Mouse (Mus musculus): ENCODE data around the gene Lrfn3.

Lrfn3 gene

GRCm38 (mm10) chr7:30315559-30316529 lies 46.7 kb downstream of the Lrfn3 start:
- CTCF ChIA-PET, result no interaction called here

DNA sequence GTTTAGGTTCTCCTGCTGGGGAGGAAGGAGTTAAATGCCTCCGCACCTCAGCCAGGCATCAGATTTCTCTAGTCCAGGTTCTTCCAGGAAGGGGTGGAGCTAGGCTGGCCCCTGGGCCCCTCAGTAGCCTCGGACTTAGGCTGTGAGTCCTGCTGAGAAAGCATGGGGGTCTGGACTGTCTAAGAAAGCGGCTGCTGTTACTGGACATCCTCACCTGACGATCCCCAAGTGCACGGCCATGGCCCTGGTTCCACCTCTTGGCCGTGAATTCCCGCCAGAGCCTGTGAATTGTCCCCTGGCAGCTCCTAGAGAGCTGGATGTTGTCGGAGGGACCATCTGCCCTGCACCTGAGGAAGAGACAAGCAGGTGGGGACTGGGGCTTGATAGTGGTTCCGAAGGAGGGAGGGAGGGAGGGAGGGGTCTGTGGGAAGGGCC lies 47.8 kb downstream of the Lrfn3 start, which contains the start of gene Syne4:
TSS of gene Syne4 (plus strand) at position 87 of the 435 bp plus-strand sequence.
- CTCF ChIA-PET, result no interaction called here

DNA sequence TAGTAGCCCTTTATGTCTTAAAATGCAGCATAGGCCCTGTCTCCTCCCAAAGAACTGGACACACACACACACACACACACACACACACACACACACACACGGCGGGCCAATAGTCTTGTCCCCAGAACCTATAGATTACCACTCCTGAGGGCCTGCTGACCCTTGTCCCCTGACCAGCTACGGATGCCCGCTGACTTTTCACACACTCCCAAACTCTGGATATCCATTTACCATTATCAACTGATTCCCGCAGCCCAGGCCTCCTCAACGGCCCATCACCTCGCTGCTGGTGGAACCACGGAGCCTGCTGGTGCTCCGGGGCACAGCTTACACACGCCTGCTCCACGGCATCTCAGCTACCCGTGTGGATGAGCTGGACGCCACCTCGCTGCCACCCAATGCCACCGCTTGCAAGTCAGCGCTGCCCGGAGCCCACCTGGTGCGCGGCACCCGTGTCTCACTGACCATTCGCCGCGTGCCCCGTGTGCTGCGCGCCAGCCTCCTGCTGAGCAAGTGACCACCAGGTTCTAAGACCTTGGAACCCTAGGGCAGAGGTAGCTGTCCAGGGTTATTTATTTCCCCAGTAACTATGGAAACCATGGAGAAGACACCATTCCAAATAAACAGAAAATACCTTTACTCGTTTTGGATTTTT lies 48.8 kb downstream of the Lrfn3 start:
- CTCF ChIA-PET, result no interaction called here

DNA sequence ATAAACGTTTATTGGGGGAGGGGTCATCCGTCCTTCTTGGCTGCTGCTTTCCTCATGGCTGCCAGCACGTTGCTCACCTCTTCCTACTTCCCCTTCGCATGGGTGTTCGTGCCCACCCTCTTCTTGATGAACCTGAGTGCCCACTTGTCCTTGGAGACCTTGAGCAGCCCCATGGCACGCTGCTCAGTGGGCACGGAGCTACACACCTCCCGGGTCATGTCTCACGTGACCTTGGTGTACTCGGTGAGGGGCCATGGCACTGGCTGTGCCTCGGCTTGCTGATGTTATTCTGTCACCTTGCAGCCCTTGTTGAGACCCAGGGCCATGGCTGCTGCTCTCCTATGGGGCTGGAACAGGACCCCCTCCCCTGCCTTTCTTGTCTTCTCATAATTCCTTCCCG lies 52.4 kb downstream of the Lrfn3 start:
- CTCF ChIA-PET, result interaction anchor here (1.5 kb wide), 1 partner anchor 12 kb away, joined by 7 read pairs; the partner anchor contains the start of gene E130208F15Rik

GRCm38 (mm10) chr7:30309395-30310129 lies 53.0 kb downstream of the Lrfn3 start:
- CTCF ChIA-PET, result interaction anchor here (1.5 kb wide), 1 partner anchor 13 kb away, joined by 7 read pairs; the partner anchor contains the start of gene E130208F15Rik

GRCm38 (mm10) chr7:30308076-30309005 lies 54.2 kb downstream of the Lrfn3 start, which contains the start of gene Alkbh6:
Alkbh6 (plus strand) TSS chr7:30308717.
- CTCF ChIA-PET, result interaction anchor here (1.5 kb wide), 1 partner anchor 14 kb away, joined by 7 read pairs; the partner anchor contains the start of gene E130208F15Rik

DNA sequence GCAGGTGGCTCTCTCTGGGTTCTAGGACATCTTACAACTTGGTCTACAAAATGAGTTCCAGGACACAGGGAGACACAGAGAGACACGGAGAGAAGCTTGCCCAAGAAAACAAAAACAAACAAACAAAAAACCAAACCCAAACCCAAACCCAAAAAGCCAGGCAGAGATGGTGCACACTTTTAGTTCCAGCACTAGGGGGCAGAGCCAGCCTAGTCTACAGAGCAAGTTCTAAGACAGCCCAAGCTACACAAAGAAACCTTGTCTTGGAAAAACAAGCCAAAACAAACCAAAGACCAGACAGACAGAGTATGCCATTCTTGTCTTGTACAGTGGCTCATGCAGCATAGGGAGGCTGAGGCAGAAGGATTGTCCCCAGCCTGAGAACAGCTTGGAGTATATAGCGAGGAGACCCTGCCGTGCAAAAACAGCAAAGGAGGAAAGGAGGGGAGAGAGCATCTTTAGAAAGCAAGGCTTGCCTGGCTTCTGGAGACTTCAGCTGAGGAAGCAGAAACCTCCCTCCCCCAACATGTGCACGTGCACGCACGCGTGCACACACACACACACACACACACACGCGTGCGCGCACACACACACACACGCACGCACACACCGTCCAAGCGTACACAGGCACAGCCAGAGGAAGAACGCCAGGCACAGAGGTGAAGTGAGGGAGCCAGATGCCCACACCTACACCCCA lies 56.3 kb downstream of the Lrfn3 start:
- CTCF ChIA-PET, result no interaction called here
